Mouse (Mus musculus) urinary bladder, adult 18-20 months (tissue): ENCODE measurements around the gene Wwc1.
"Not testable (repeated sequence)": the region's sequence is repeated elsewhere in the genome, so short reads cannot be mapped to it uniquely, and the experiment has no call there.

Experiments used
- DNase-seq, 2 experiments: peaks; one replicate each; pipeline ENCODE4 v3.0.0; 2022; ENCODE audit warnings: low spot score in 2 of 2, mixed read lengths in 2 of 2

Gene Wwc1

GRCm38 (mm10) chr11:35837156-35838126 is 142.9 kb downstream of the Wwc1 start:
- no peak for DNase-seq

GRCm38 (mm10) chr11:35834022-35834760 is 146.1 kb downstream of the Wwc1 start, which contains the start of gene Rars:
Rars (minus strand) TSS chr11:35834506.
- DNase-seq: peak; percentile 80 to 90

- no peak for DNase-seq
Observed at GRCm38 (mm10) chr11:35833270-35833669, 147.1 kb downstream of the Wwc1 start.

- no peak for DNase-seq
Observed at GRCm38 (mm10) chr11:35832139-35832538, 148.2 kb downstream of the Wwc1 start.

GRCm38 (mm10) chr11:35827714-35828113 is 152.6 kb downstream of the Wwc1 start:
- no peak for DNase-seq

GRCm38 (mm10) chr11:35816316-35816715 is 164.0 kb downstream of the Wwc1 start:
- no peak for DNase-seq

- no peak for DNase-seq
Observed at GRCm38 (mm10) chr11:35811458-35811857, 168.9 kb downstream of the Wwc1 start.

GRCm38 (mm10) chr11:35801332-35801731 is 179.0 kb downstream of the Wwc1 start:
- DNase-seq: no peak

GRCm38 (mm10) chr11:35798874-35799273 is 181.5 kb downstream of the Wwc1 start, which contains the start of gene Fbll1:
Fbll1 (minus strand) TSS chr11:35798884.
- DNase-seq: peak; percentile 8 to 16

GRCm38 (mm10) chr11:35798495-35798820 is 181.9 kb downstream of the Wwc1 start:
- no peak for DNase-seq

GRCm38 (mm10) chr11:35797751-35798494 is 182.4 kb downstream of the Wwc1 start:
- DNase-seq: no peak

GRCm38 (mm10) chr11:35792800-35793199 is 187.5 kb downstream of the Wwc1 start:
- not testable (repeated sequence) for DNase-seq

- no peak for DNase-seq
Observed at GRCm38 (mm10) chr11:35788443-35788842, 191.9 kb downstream of the Wwc1 start.
